Mouse (Mus musculus) intestine, embryonic 16.5 days (tissue): ENCODE data around the gene Cd40. TPM values are rescaled to one million over a fixed set of nuclear protein-coding genes. Genes with fewer than 3 reads are reported as not detected.
A peak's percentile ranks its signal among the peaks of the same experiment; 100 is the strongest.

Experiments
- ATAC-seq: fragments of 200-750 bp; cut with Nextera tagmentation; 2 replicates; pipeline ENCODE4 v1.8.0; 2017; ENCODE audit warnings: moderate TSS enrichment, moderate library complexity
- H3K27ac ChIP-seq: fragments of 300-500 bp; sonication (generic); 2 replicates; pipeline ENCODE4 v1.5.1; 2014; ENCODE audit warnings: mild to moderate bottlenecking, low read length
- H3K27me3 ChIP-seq: fragments of 300-500 bp; sonication (generic); replicated peaks from 2 replicates; pipeline ENCODE4 v1.6.1; 2014; ENCODE audit warnings: low read length, control low read depth, mixed read lengths; ENCODE audit not compliant: control insufficient read depth, insufficient read depth
- H3K36me3 ChIP-seq: fragments of 300-500 bp; sonication (generic); 2 replicates; pipeline ENCODE4 v1.6.1; 2014; ENCODE audit warnings: low read length, control low read depth; ENCODE audit not compliant: control insufficient read depth, insufficient read depth
- H3K4me1 ChIP-seq: fragments of 300-500 bp; sonication (generic); 2 replicates; pipeline ENCODE4 v1.6.1; 2014; ENCODE audit warnings: low read length, control low read depth, mixed read lengths; ENCODE audit not compliant: control insufficient read depth, insufficient read depth
- H3K4me2 ChIP-seq: fragments of 300-500 bp; sonication (generic); 2 replicates; pipeline ENCODE4 v1.6.1; 2014; ENCODE audit warnings: low read depth, low read length, control low read depth
- H3K4me3 ChIP-seq: fragments of 300-500 bp; sonication (generic); 2 replicates; pipeline ENCODE4 v1.5.1; 2014; ENCODE audit warnings: mild to moderate bottlenecking, low read length
- H3K9ac ChIP-seq: fragments of 300-500 bp; sonication (generic); 2 replicates; pipeline ENCODE4 v1.6.1; 2014; ENCODE audit warnings: low read depth, low read length
- H3K9me3 ChIP-seq: fragments of 300-500 bp; sonication (generic); 2 replicates; pipeline ENCODE4 v1.6.1; 2016; ENCODE audit warnings: low read length, control low read depth; ENCODE audit not compliant: control insufficient read depth
- WGBS: fragments of 180-500 bp; shearing (Covaris S2); extraction: QIAGEN DNeasy Blood & Tissue Kit; methylation state at CpG from one replicate; pipeline ENCODE4 v1.1.7; 2014; 5-methylcytosine and 5-hydroxymethylcytosine counted together
- polyA plus RNA-seq: library from polyadenylated mRNA; unstranded; fragments of >200 nt; fragmentation: Nextera tagmentation; extraction: Ambion mirVana; gene quantifications from 2 replicates; pipeline ENCODE4 v1.2.1, GENCODE M21; 2015

The Cd40 gene
- polyA plus RNA-seq, 1 experiment from 2014 or later, result 7.6 TPM

- no peak overlapping the region for H3K27ac ChIP-seq
- H3K9ac ChIP-seq, result no peak overlapping the region
- ATAC-seq, result no peak
- no peaks in the 10 kb centered on the region for H3K9me3 ChIP-seq
- H3K27me3 ChIP-seq, result 0 out of 2 replicates have a peak, but pooled peaks cover 3% of the 10 kb centered on the region
- H3K4me3 ChIP-seq, result no peak overlapping the region
- WGBS, result 37% methylated on average over 3 of the region's 3 CpGs
- H3K4me2 ChIP-seq, result no peak overlapping the region
- H3K36me3 ChIP-seq, result no peaks in the 10 kb centered on the region
- peaks cover 10% of the 10 kb centered on the region for H3K4me1 ChIP-seq
These were observed 22.9 kb upstream of the Cd40 start for GRCm38 (mm10) chr2:165032533-165032932.

- no peaks in the 10 kb centered on the region for H3K36me3 ChIP-seq
- no peaks in the 10 kb centered on the region for H3K9me3 ChIP-seq
- H3K4me3 ChIP-seq, result peak overlapping the region; percentile 98
- 39% methylated on average over 6 of the region's 6 CpGs for WGBS
- peak overlapping the region; percentile 83 for H3K4me2 ChIP-seq
- H3K27me3 ChIP-seq, result 0 out of 2 replicates have a peak, but pooled peaks cover 3% of the 10 kb centered on the region
- H3K27ac ChIP-seq, result no peak overlapping the region
- peaks cover 10% of the 10 kb centered on the region for H3K4me1 ChIP-seq
- ATAC-seq, result no peak
- peak overlapping the region; percentile 99; the same call in 1 of the 2 replicates for H3K9ac ChIP-seq
These were observed 22.1 kb upstream of the Cd40 start for GRCm38 (mm10) chr2:165033306-165033705.

GRCm38 (mm10) chr2:165034131-165035057, 21.0 kb upstream of the Cd40 start, which contains the start of gene Ncoa5:
Gene Ncoa5, minus strand, starts transcription at chr2:165034867.
- 0 out of 2 replicates have a peak, but pooled peaks cover 3% of the 10 kb centered on the region for H3K27me3 ChIP-seq
- peak; percentile 97 for ATAC-seq
- no peaks in the 10 kb centered on the region for H3K36me3 ChIP-seq
- H3K4me1 ChIP-seq, result peaks cover 10% of the 10 kb centered on the region
- peak within 1 kb of the TSS; percentile 76; the same call in 1 of the 2 replicates for H3K27ac ChIP-seq
- H3K9ac ChIP-seq, result peak within 1 kb of the TSS; percentile 99
- peak within 1 kb of the TSS; percentile 98 for H3K4me3 ChIP-seq
- no peaks in the 10 kb centered on the region for H3K9me3 ChIP-seq
- under 1% methylated on average over 106 of the region's 111 CpGs for WGBS
- H3K4me2 ChIP-seq, result peak within 1 kb of the TSS; percentile 83

- Histone ChIP-seq H3K27me3 (0 out of 2 replicates have a peak, but pooled peaks cover 3% of the 10 kb centered on the region), H3K4me2 (peak overlapping the region; percentile 47), H3K4me1 (peaks cover 10% of the 10 kb centered on the region), H3K27ac (0 out of 2 replicates have a peak overlapping the region, but pooled peaks have one; percentile 26), H3K36me3 (no peaks in the 10 kb centered on the region), H3K9me3 (no peaks in the 10 kb centered on the region), H3K4me3 (peak overlapping the region; percentile 98), H3K9ac (no peak overlapping the region)
- WGBS, result 33% methylated on average over 5 of the region's 5 CpGs
- no peak for ATAC-seq
These were observed 20.4 kb upstream of the Cd40 start for GRCm38 (mm10) chr2:165035058-165035431.

GRCm38 (mm10) chr2:165037415-165037814, 18.0 kb upstream of the Cd40 start:
- no peak overlapping the region for H3K9ac ChIP-seq
- 74% methylated on average over 4 of the region's 4 CpGs for WGBS
- H3K4me1 ChIP-seq, result peaks cover 10% of the 10 kb centered on the region
- H3K27me3 ChIP-seq, result 0 out of 2 replicates have a peak, but pooled peaks cover 3% of the 10 kb centered on the region
- H3K27ac ChIP-seq, result no peak overlapping the region
- H3K4me3 ChIP-seq, result no peak overlapping the region
- H3K9me3 ChIP-seq, result no peaks in the 10 kb centered on the region
- no peak for ATAC-seq
- H3K36me3 ChIP-seq, result no peaks in the 10 kb centered on the region
- H3K4me2 ChIP-seq, result no peak overlapping the region

GRCm38 (mm10) chr2:165042126-165042525, 13.3 kb upstream of the Cd40 start:
- Histone ChIP-seq H3K4me3 (no peak overlapping the region), H3K4me2 (no peak overlapping the region), H3K9ac (no peak overlapping the region), H3K4me1 (peaks cover 8% of the 10 kb centered on the region; the same call in 1 of the 2 replicates), H3K9me3 (no peaks in the 10 kb centered on the region), H3K36me3 (no peaks in the 10 kb centered on the region), H3K27ac (no peak overlapping the region), H3K27me3 (no peaks in the 10 kb centered on the region)
- no peak for ATAC-seq
- 79% methylated on average over 5 of the region's 5 CpGs for WGBS

- ATAC-seq, result peak; percentile 83
- H3K4me1 ChIP-seq, result peaks cover 8% of the 10 kb centered on the region; the same call in 1 of the 2 replicates
- no peak overlapping the region for H3K27ac ChIP-seq
- H3K9ac ChIP-seq, result no peak overlapping the region
- H3K4me2 ChIP-seq, result peak overlapping the region; percentile 36
- H3K27me3 ChIP-seq, result no peaks in the 10 kb centered on the region
- no peaks in the 10 kb centered on the region for H3K36me3 ChIP-seq
- WGBS, result 5% methylated on average over 17 of the region's 17 CpGs
- H3K9me3 ChIP-seq, result no peaks in the 10 kb centered on the region
- peak overlapping the region; percentile 4; the same call in 1 of the 2 replicates for H3K4me3 ChIP-seq
These were observed 12.3 kb upstream of the Cd40 start for GRCm38 (mm10) chr2:165043090-165043636.

GRCm38 (mm10) chr2:165043729-165044128, 11.7 kb upstream of the Cd40 start:
- Histone ChIP-seq H3K9me3 (no peaks in the 10 kb centered on the region), H3K4me3 (no peak overlapping the region), H3K4me2 (no peak overlapping the region), H3K4me1 (peaks cover 8% of the 10 kb centered on the region; the same call in 1 of the 2 replicates), H3K9ac (no peak overlapping the region), H3K36me3 (no peaks in the 10 kb centered on the region), H3K27ac (no peak overlapping the region), H3K27me3 (no peaks in the 10 kb centered on the region)
- WGBS, result 61% methylated on average over 2 of the region's 2 CpGs
- ATAC-seq, result peak; percentile 36; the same call in 1 of the 2 replicates

GRCm38 (mm10) chr2:165049044-165049443, 6.4 kb upstream of the Cd40 start:
- Histone ChIP-seq H3K4me1 (no peaks in the 10 kb centered on the region), H3K9me3 (no peaks in the 10 kb centered on the region), H3K27ac (no peak overlapping the region), H3K36me3 (no peaks in the 10 kb centered on the region), H3K4me3 (no peak overlapping the region), H3K9ac (no peak overlapping the region), H3K27me3 (no peaks in the 10 kb centered on the region), H3K4me2 (no peak overlapping the region)
- no peak for ATAC-seq
- WGBS, result 60% methylated on average over 5 of the region's 5 CpGs
